In genomic region chr2:160763816-160764215, GRCm38 (mm10) we compare ENCODE assay signal across 13 mouse cellular contexts.
"Had no signal": no experiment of that assay in that cellular context is flagged by ENCODE, and none has a peak within 500 bp of the region (broad histone marks: within the 10 kb centered on the region; RNA-seq: fewer than 3 reads in every experiment).

No protein-coding gene starts in this region.

- H3K4me3 ChIP-seq: left cerebral cortex, adult 2 months; limb, embryonic 10.5 days; liver, embryonic 15.5 days had no signal

- H3K27ac ChIP-seq: left cerebral cortex, adult 2 months; limb, embryonic 10.5 days; liver, embryonic 15.5 days; stomach, postnatal 0 days had no signal

- H3K4me2 ChIP-seq: liver, embryonic 11.5 days; liver, embryonic 15.5 days had no signal

- ATAC-seq: lung, postnatal 0 days had no signal

- DNase-seq: kidney, adult 18-20 months; kidney, postnatal 10 days; kidney, postnatal 4 days; lung, adult 2 months; lung, postnatal 36 days; midbrain, embryonic 14.5 days; thymus, postnatal 25 days had no signal

- H3K9me3 ChIP-seq: limb, embryonic 10.5 days; liver, embryonic 15.5 days had no signal

- H3K9ac ChIP-seq: liver, embryonic 15.5 days had no signal

- H3K4me1 ChIP-seq: liver, embryonic 15.5 days had no signal

- H3K27me3 ChIP-seq: liver, embryonic 15.5 days had no signal
